Mouse (Mus musculus): ENCODE measurements around the gene Cenpf. TPM values are rescaled to one million over a fixed set of nuclear protein-coding genes. Genes with fewer than 3 reads are reported as not detected.
A peak's percentile ranks its signal among the peaks of the same experiment; 100 is the strongest.

Gene Cenpf
- polyA plus RNA-seq, 1 experiment from 2014 or later = 26.8 TPM

DNA sequence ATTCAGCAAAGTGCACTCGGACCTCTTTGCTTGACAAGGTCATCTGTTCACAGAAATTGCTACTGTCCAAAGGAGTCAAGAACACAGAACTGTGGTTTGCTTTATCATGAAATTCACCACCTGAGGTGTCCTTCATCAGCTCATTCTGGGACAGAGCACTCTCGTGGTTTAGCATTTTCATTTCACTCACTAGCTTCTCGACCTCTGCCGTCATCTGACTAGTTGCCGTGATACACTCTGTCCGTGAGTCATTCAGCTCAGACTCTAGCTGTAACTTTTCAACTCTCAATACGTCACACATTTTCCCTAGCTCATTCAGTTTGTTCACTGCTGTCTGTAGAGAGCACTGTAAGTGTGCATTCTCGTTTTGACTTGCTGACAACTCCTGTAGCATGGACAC is 30.5 kb downstream of the Cenpf start:
- peaks cover 4% of the 10 kb centered on the region; the same call in 1 of the 2 replicates for H3K36me3 ChIP-seq
- H3K4me3 ChIP-seq = no peak overlapping the region
- H3K4me2 ChIP-seq = no peak overlapping the region
- 93% methylated on average over 8 of the region's 8 CpGs for WGBS
- no peak for ATAC-seq (ENCODE audit: low FRiP score)
- H3K4me1 ChIP-seq (replicated peaks) = no peaks in the 10 kb centered on the region
- no peak overlapping the region for H3K9ac ChIP-seq
- no peaks in the 10 kb centered on the region for H3K9me3 ChIP-seq
- no peak overlapping the region for H3K27ac ChIP-seq
- no peaks in the 10 kb centered on the region for H3K27me3 ChIP-seq

DNA sequence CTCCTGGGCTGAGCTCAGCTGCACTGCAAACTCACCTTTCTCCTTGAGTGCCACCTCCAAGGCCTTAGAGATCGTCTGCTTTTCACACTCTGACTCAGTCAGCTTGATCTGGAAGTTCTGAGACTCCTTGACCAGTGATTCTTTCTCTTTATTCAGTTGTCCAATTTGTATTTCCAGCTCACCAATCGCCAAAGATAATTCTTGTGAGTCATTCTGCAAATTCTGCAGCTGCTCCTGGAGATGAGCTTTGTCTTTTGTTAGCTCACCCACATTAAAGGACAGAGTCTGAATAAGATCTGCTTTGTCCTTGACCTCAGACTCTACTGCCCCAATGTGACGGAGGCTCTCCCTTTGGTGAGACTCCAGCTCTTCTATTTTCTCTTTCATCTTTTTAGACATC is 34.1 kb downstream of the Cenpf start:
- WGBS = 91% methylated on average over 3 of the region's 3 CpGs
- no peak overlapping the region for H3K9ac ChIP-seq
- H3K27ac ChIP-seq = no peak overlapping the region
- no peak for ATAC-seq (ENCODE audit: low FRiP score)
- no peaks in the 10 kb centered on the region for H3K27me3 ChIP-seq
- H3K4me1 ChIP-seq (replicated peaks) = no peaks in the 10 kb centered on the region
- peaks cover 9% of the 10 kb centered on the region; the same call in 1 of the 2 replicates for H3K36me3 ChIP-seq
- H3K4me2 ChIP-seq = no peak overlapping the region
- no peak overlapping the region for H3K4me3 ChIP-seq
- H3K9me3 ChIP-seq = no peaks in the 10 kb centered on the region

DNA sequence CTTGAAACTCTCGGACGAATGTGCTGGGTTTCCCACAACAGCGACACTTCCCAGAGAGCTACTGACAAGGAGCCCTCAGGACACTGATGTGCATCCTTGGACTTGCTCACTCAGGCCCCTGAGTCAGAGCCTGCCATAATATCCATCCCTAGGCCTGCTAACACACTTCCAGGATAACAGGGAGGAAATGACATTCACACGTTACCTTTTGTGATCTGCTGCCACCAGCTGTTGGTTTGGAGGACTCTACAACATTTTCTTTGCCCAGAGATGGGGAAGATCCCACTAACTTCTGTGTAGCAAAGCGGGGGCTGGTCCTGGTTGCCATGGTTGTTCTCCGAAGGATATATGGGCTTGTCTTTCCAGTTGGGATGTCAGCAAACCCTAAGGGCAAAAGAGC is 41.3 kb downstream of the Cenpf start:
- Histone ChIP-seq H3K27ac (no peak overlapping the region), H3K4me1 (replicated peaks) (peaks cover 11% of the 10 kb centered on the region), H3K9me3 (no peaks in the 10 kb centered on the region), H3K4me2 (no peak overlapping the region), H3K9ac (no peak overlapping the region), H3K4me3 (no peak overlapping the region), H3K27me3 (no peaks in the 10 kb centered on the region), H3K36me3 (0 out of 2 replicates have a peak, but pooled peaks cover 4% of the 10 kb centered on the region)
- ATAC-seq (ENCODE audit: low FRiP score) = no peak
- 87% methylated on average over 6 of the region's 6 CpGs for WGBS

DNA sequence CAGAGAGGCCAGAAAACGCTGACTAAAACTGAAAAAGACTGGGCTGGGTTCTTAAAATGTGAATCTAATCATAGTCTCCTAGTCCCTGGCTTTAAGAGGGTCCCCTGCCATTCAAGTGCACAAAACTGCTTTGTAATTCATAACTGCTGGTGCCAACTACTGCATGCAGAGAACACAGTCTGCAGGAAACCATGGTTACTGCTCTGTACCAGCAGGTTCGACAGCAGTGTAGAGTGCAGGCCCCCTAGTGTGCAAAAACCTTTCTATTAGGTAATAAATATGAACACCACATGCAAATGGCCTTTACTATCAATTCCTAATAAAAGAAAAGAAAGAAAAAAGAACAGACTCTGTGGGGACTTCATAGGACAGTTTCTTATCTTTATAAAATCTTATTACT is 42.5 kb downstream of the Cenpf start:
- Histone ChIP-seq H3K36me3 (0 out of 2 replicates have a peak, but pooled peaks cover 3% of the 10 kb centered on the region), H3K4me3 (no peak overlapping the region), H3K27ac (0 out of 2 replicates have a peak overlapping the region, but pooled peaks have one; percentile 75), H3K4me2 (no peak overlapping the region), H3K27me3 (no peaks in the 10 kb centered on the region), H3K4me1 (replicated peaks) (peaks cover 11% of the 10 kb centered on the region), H3K9ac (peak overlapping the region; percentile 46; the same call in 1 of the 2 replicates), H3K9me3 (no peaks in the 10 kb centered on the region)
- WGBS = 44% methylated on average over 2 of the region's 2 CpGs
- peak; percentile 85 for ATAC-seq (ENCODE audit: low FRiP score)

DNA sequence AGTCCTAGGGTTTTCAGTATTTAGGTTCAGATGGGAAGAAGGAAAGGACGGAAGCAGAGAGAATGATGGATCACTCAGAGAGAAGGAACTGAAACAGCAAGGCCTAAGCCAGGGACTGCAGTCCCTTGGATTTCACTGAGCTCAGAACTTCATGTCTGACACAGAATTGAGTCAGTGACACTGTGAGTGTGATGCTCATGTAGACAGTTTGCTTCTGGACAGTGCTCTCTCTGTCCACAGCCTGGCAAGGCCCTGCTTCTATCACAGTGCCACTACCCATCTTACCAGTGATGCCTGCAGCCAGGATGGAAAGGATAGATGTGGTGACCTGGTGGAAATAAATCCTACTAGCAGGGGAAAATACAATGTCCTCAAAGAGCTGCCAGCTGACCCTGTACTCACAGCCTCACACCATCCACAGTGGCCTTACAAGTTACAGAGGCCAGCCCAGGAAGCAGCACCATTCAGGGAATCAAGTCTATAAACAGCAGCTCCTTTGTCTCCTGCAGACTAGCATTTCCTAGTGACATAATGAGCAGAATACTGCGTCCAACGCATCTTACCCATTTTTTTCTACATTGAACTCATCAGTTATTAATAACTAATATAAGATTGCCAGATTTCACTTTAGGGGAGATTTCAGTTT is 43.1 kb downstream of the Cenpf start:
- Histone ChIP-seq H3K27ac (peak overlapping the region; percentile 75), H3K9ac (peak overlapping the region; percentile 46; the same call in 1 of the 2 replicates), H3K9me3 (no peaks in the 10 kb centered on the region), H3K4me1 (replicated peaks) (peaks cover 11% of the 10 kb centered on the region), H3K4me2 (no peak overlapping the region), H3K4me3 (no peak overlapping the region), H3K36me3 (no peaks in the 10 kb centered on the region), H3K27me3 (no peaks in the 10 kb centered on the region)
- WGBS = 78% methylated on average over 3 of the region's 3 CpGs
- peak; percentile 73; the same call in 1 of the 2 replicates for ATAC-seq (ENCODE audit: low FRiP score)

DNA sequence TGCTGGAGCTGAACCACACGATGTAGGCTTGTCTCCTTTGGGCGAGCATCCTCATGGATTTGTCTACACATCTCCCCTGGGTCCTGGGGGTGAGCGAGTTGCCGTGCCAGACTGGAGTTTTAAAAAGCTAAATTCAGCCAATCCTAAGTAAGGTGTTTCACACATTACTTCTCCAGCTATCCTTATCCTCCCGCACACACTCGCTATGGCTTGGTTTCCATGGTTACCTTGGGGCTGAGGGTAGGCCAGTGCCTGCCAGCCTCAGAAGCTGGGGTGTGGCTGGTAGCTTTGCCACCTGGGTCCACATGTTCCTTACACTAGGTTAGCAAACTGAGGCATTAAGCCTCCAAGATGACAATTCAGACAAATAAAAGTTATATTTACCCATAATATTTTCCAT is 48.3 kb downstream of the Cenpf start:
- Histone ChIP-seq H3K27ac (no peak overlapping the region), H3K4me2 (no peak overlapping the region), H3K9ac (no peak overlapping the region), H3K27me3 (no peaks in the 10 kb centered on the region), H3K4me1 (replicated peaks) (peaks cover 3% of the 10 kb centered on the region; the same call in 1 of the 2 replicates), H3K4me3 (no peak overlapping the region), H3K9me3 (no peaks in the 10 kb centered on the region), H3K36me3 (no peaks in the 10 kb centered on the region)
- WGBS = 83% methylated on average over 6 of the region's 6 CpGs
- ATAC-seq (ENCODE audit: low FRiP score) = no peak

DNA sequence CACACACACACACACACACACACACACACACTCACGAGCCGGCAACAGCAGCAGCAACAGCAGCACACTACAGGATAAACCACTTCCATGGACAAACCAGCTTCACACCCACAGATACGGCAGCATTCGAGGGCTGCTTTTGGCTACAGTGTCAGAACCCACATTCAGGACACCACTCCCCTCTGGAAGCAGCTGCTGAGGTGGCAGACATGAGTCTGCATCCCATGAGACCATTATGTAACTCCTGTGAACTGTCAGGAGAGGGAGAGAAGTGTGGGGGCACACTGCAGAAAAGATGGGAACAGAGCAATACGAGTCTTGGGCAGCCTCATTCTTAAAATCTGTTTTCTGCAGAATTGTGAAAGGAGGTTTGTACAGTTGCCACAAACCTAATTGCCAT is 54.1 kb downstream of the Cenpf start:
- H3K4me1 ChIP-seq (replicated peaks) = 0 out of 2 replicates have a peak, but pooled peaks cover 5% of the 10 kb centered on the region
- H3K4me2 ChIP-seq = no peak overlapping the region
- H3K4me3 ChIP-seq = no peak overlapping the region
- 87% methylated on average over 5 of the region's 5 CpGs for WGBS
- H3K9ac ChIP-seq = no peak overlapping the region
- no peaks in the 10 kb centered on the region for H3K36me3 ChIP-seq
- no peak overlapping the region for H3K27ac ChIP-seq
- no peaks in the 10 kb centered on the region for H3K27me3 ChIP-seq
- H3K9me3 ChIP-seq = no peaks in the 10 kb centered on the region
- ATAC-seq (ENCODE audit: low FRiP score) = no peak

DNA sequence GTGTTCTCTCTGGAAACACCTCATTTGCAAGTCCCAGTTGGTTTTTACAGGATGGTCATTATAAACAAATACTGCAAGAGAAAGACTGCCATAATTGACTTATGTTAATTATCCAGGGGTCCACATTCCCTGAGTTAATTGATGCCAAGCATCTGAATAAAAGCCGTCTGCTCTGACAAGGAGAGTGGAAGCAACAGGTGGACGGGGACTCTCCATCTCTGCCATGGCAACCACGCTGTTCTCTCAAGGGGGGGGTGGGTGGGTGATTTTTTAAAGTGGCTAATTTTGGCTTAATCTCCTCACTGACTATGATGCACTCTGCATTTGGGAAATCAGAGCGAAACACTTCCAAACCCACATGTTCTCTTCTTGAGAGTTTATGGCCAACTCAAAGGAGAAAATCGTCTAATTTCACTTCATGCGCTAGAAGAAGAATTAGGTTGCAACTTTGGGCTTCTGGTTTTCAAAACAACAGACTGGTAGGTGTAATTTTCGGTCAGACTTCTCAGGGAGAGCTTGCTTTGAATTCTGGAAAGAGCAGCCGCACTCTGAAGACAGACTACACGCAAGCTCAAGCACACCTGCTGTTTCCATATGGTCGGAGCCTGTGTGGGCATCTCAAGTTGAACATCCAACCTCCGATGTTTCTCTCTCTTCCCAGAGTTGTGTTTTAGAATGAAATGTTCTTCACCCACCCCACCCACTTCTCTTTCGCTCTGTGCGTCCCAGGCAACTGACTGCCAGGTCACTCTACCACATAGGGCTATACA is 55.8 kb downstream of the Cenpf start:
- H3K27ac ChIP-seq = no peak overlapping the region
- H3K36me3 ChIP-seq = no peaks in the 10 kb centered on the region
- H3K9ac ChIP-seq = no peak overlapping the region
- no peaks in the 10 kb centered on the region for H3K9me3 ChIP-seq
- H3K4me1 ChIP-seq (replicated peaks) = 0 out of 2 replicates have a peak, but pooled peaks cover 5% of the 10 kb centered on the region
- no peak overlapping the region for H3K4me2 ChIP-seq
- ATAC-seq (ENCODE audit: low FRiP score) = no peak
- no peak overlapping the region for H3K4me3 ChIP-seq
- WGBS = 73% methylated on average over 13 of the region's 13 CpGs
- no peaks in the 10 kb centered on the region for H3K27me3 ChIP-seq

DNA sequence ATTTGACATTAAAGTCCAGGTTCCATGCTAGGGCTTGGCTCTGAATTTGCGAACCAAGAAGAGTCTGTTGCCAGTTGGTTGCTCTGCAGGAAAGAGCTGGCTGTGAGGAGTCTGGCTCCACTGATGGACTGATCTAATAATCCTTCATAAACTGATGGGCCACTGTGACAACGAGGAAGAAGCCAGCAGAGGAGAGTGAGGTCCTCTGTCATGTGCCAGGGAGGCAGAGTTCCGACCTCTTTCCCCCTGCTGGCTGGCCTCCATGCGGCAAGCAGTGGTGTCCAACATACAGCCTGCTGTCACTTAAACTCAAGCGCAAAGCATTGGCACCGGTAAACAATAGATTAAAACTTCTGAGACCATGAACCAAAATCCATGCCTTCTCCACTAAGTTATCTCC is 57.9 kb downstream of the Cenpf start:
- H3K4me3 ChIP-seq = no peak overlapping the region
- H3K4me2 ChIP-seq = no peak overlapping the region
- no peaks in the 10 kb centered on the region for H3K36me3 ChIP-seq
- no peaks in the 10 kb centered on the region for H3K27me3 ChIP-seq
- H3K9me3 ChIP-seq = no peaks in the 10 kb centered on the region
- WGBS = 83% methylated on average over 6 of the region's 6 CpGs
- H3K27ac ChIP-seq = no peak overlapping the region
- H3K9ac ChIP-seq = no peak overlapping the region
- ATAC-seq (ENCODE audit: low FRiP score) = no peak
- 0 out of 2 replicates have a peak, but pooled peaks cover 5% of the 10 kb centered on the region for H3K4me1 ChIP-seq (replicated peaks)

DNA sequence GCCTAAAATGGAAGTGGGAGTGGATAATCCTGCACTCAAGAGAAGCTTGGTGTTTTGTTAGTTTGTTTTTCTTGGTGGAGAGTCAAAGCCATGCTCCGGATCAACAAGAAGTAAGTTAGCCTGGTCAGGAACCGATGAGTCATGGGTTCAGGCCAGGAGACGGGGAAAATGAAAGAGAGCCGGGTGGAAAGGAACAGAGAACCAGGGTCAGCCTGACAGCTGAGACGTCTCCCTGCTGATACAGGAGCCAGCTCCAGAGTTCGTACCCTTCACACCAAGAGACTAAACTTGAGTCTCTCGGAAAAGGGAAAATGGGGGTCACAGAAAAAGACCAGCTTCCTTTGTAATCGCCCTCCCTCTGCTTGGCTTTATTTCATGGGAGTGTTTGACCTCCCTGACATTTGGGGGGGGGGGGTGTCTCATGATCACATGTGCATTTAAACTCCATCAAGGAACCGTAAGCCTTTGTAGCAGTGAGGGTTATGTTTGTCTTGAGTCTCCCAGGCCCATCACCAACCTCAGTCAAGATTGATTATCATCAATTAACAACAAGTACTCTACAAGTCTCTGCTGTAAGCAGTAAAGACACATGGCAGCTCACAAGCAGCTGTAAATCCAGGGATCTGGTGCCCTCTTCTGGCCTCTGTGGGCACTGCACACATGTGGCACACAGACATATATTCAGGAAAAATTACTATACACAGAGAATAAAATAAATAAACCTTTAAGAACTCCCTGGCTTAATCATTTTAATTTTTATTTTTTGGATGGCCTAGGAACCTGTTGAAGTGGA is 59.7 kb downstream of the Cenpf start:
- no peak for ATAC-seq (ENCODE audit: low FRiP score)
- WGBS = 71% methylated on average over 9 of the region's 9 CpGs

DNA sequence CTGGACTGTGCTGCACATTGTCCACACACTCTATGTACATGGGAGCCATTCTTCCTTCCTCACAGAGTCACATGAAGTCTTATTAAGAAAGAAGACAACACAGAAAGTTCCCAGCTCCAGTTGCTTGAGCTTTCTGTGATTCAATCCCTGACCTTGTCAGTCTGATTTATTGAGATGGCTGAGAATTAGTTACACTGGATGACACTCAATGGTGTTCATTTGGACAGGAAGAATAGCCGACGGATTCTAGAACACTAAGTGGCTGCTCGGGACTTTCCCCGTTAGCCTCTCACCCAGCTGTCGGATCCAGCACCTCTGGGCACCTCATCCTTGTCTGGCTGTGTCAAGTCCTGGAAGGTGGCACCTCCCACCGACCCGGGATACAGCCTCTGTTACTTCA is 63.1 kb downstream of the Cenpf start:
- Histone ChIP-seq H3K27ac (no peak overlapping the region), H3K36me3 (no peaks in the 10 kb centered on the region), H3K9me3 (no peaks in the 10 kb centered on the region), H3K9ac (no peak overlapping the region), H3K27me3 (no peaks in the 10 kb centered on the region), H3K4me2 (no peak overlapping the region), H3K4me3 (no peak overlapping the region), H3K4me1 (replicated peaks) (no peaks in the 10 kb centered on the region)
- WGBS = 53% methylated on average over 7 of the region's 7 CpGs
- no peak for ATAC-seq (ENCODE audit: low FRiP score)

More for the DNA sequence above, 59.7 kb downstream of the Cenpf start:
- Histone ChIP-seq H3K9me3 (no peaks in the 10 kb centered on the region), H3K36me3 (no peaks in the 10 kb centered on the region), H3K4me3 (no peak overlapping the region), H3K27me3 (no peaks in the 10 kb centered on the region), H3K4me1 (replicated peaks) (0 out of 2 replicates have a peak, but pooled peaks cover 5% of the 10 kb centered on the region), H3K4me2 (no peak overlapping the region), H3K9ac (no peak overlapping the region), H3K27ac (no peak overlapping the region)
